Mouse (Mus musculus) small intestine, adult 2 months (tissue): ENCODE results near the gene Trmt1.

Experiments
- CTCF ChIP-seq: fragments of 200-500 bp; IDR thresholded peaks from 2 replicates; pipeline ENCODE4 v1.5.1; 2012; ENCODE audit warnings: low read depth, mild to moderate bottlenecking, control low read depth, inconsistent platforms, low read length, moderate library complexity, mixed read lengths; ENCODE audit not compliant: insufficient replicate concordance, insufficient read length; ENCODE audit errors: extremely low read depth
- POLR2A ChIP-seq: fragments of 200-500 bp; IDR thresholded peaks from 2 replicates; pipeline ENCODE4 v1.6.1; 2012; ENCODE audit warnings: low read depth, mild to moderate bottlenecking, control low read depth, inconsistent platforms, low read length, moderate library complexity

GRCm38 (mm10) chr8:84718959-84719690, 33.0 kb downstream of the Trmt1 start:
- TF ChIP-seq CTCF (no peak), POLR2A (no peak)
